Mouse (Mus musculus): ENCODE results near the gene Stau1. TPM values are rescaled to one million over a fixed set of nuclear protein-coding genes. Genes with fewer than 3 reads are reported as not detected.

Gene Stau1
- polyA plus RNA-seq, 1 experiment = 65.4 TPM

DNA sequence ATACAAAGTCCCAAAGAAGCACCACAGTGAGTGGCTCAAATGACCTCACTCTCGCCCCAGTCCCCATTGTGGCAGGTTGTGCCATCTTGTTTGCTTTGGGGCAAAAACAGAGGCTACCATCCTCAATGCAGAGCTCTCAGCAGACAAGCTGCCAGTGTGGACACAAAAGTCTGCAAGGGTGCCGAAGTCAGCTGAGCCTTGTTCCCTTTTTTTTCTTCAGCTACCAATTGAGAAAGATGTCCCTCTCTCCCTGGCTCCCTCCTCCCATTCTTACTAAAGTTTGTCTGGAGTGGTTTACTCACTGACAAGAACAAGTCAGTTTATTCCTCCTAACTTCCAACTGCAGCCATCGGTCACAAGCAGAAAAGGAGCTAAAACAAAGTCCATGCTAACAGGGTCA is 19.7 kb downstream of the Stau1 start:
- H3K4me3 ChIP-seq = no peak overlapping the region

GRCm38 (mm10) chr2:166974177-166974872 is 21.8 kb downstream of the Stau1 start:
- Histone ChIP-seq H3K79me2 (ENCODE audit: control insufficient read depth, insufficient read depth) (peaks cover 99% of the 10 kb centered on the region), H3K27me3 (ENCODE audit: control insufficient read depth, insufficient read depth, insufficient read length) (no peaks in the 10 kb centered on the region)

More for the DNA sequence above, 19.7 kb downstream of the Stau1 start:
- Histone ChIP-seq H3K27me3 (ENCODE audit: control insufficient read depth, insufficient read depth, insufficient read length) (no peaks in the 10 kb centered on the region), H3K36me3 (ENCODE audit: control insufficient read depth, insufficient read depth) (no peaks in the 10 kb centered on the region), H3K79me2 (ENCODE audit: control insufficient read depth, insufficient read depth) (peaks cover 96% of the 10 kb centered on the region), H3ac (ENCODE audit: control insufficient read depth, insufficient read length) (no peak overlapping the region), H3K4me2 (ENCODE audit: low read depth) (peak overlapping the region; percentile 70)
- TF ChIP-seq MAX (IDR thresholded peaks at IDR 0.05; ENCODE audit: low read depth) (no peak), TCF12 (IDR thresholded peaks at IDR 0.05; ENCODE audit: insufficient read depth, poor library complexity, severe bottlenecking) (no peak), E2F4 (IDR thresholded peaks at IDR 0.05; ENCODE audit: insufficient read depth) (no peak), MYOD1 (IDR thresholded peaks at IDR 0.05; ENCODE audit: control insufficient read depth in 1 of 3, insufficient read length in 2 of 3, low read depth in 2 of 3) (no peak)

GRCm38 (mm10) chr2:166973153-166973552 is 22.9 kb downstream of the Stau1 start:
- Histone ChIP-seq H3K36me3 (ENCODE audit: control insufficient read depth, insufficient read depth) (no peaks in the 10 kb centered on the region), H3K27me3 (ENCODE audit: control insufficient read depth, insufficient read depth, insufficient read length) (no peaks in the 10 kb centered on the region), H3ac (ENCODE audit: control insufficient read depth, insufficient read length) (no peak overlapping the region), H3K79me2 (ENCODE audit: control insufficient read depth, insufficient read depth) (peaks cover 98% of the 10 kb centered on the region), H3K4me2 (ENCODE audit: low read depth) (peak overlapping the region; percentile 20), H3K4me3 (no peak overlapping the region)
- TF ChIP-seq TCF3 (IDR thresholded peaks at IDR 0.05; ENCODE audit: insufficient read length, low read depth) (no peak), MYOD1 (IDR thresholded peaks at IDR 0.05; ENCODE audit: control insufficient read depth in 1 of 3, insufficient read length in 2 of 3, low read depth in 2 of 3) (no peak), POLR2AphosphoS2 (IDR thresholded peaks at IDR 0.05; ENCODE audit: insufficient read length, low read depth) (no peak), MYOG (IDR thresholded peaks at IDR 0.05; ENCODE audit: control insufficient read depth in 1 of 3, insufficient read depth in 1 of 3, insufficient read length in 2 of 3, low read depth in 2 of 3) (no peak), USF1 (IDR thresholded peaks at IDR 0.05; ENCODE audit: low read depth) (no peak), E2F4 (IDR thresholded peaks at IDR 0.05; ENCODE audit: insufficient read depth) (no peak)

More at GRCm38 (mm10) chr2:166974177-166974872, 21.8 kb downstream of the Stau1 start:
- no peak overlapping the region for H3ac ChIP-seq (ENCODE audit: control insufficient read depth, insufficient read length)
- H3K4me2 ChIP-seq (ENCODE audit: low read depth) = no peak overlapping the region
- no peak overlapping the region for H3K4me3 ChIP-seq
- no peak for TF ChIP-seq MYOD1 (IDR thresholded peaks at IDR 0.05; ENCODE audit: control insufficient read depth in 1 of 3, insufficient read length in 2 of 3, low read depth in 2 of 3)
- TF ChIP-seq REST (IDR thresholded peaks at IDR 0.05; ENCODE audit: insufficient read depth, insufficient read length) = no peak
- TF ChIP-seq POLR2AphosphoS2 (IDR thresholded peaks at IDR 0.05; ENCODE audit: insufficient read length, low read depth) = no peak
- no peak for TF ChIP-seq TCF12 (IDR thresholded peaks at IDR 0.05; ENCODE audit: insufficient read depth, poor library complexity, severe bottlenecking)
- no peak for TF ChIP-seq E2F4 (IDR thresholded peaks at IDR 0.05; ENCODE audit: insufficient read depth)
- no peak for TF ChIP-seq USF1 (IDR thresholded peaks at IDR 0.05; ENCODE audit: low read depth)
- TF ChIP-seq SRF (IDR thresholded peaks at IDR 0.05; ENCODE audit: control insufficient read depth, insufficient read length, low read depth) = no peak
- no peak for TF ChIP-seq POLR2A (IDR thresholded peaks at IDR 0.05; ENCODE audit: insufficient read length, low read depth)
- no peak for TF ChIP-seq MAX (IDR thresholded peaks at IDR 0.05; ENCODE audit: low read depth)
- TF ChIP-seq TCF3 (IDR thresholded peaks at IDR 0.05; ENCODE audit: insufficient read length, low read depth) = no peak
- TF ChIP-seq CEBPB (IDR thresholded peaks at IDR 0.05; ENCODE audit: insufficient read depth, poor library complexity, severe bottlenecking) = no peak
- TF ChIP-seq MYOG (IDR thresholded peaks at IDR 0.05; ENCODE audit: control insufficient read depth in 1 of 3, insufficient read depth in 1 of 3, insufficient read length in 2 of 3, low read depth in 2 of 3) = no peak
- H3K36me3 ChIP-seq (ENCODE audit: control insufficient read depth, insufficient read depth) = no peaks in the 10 kb centered on the region

DNA sequence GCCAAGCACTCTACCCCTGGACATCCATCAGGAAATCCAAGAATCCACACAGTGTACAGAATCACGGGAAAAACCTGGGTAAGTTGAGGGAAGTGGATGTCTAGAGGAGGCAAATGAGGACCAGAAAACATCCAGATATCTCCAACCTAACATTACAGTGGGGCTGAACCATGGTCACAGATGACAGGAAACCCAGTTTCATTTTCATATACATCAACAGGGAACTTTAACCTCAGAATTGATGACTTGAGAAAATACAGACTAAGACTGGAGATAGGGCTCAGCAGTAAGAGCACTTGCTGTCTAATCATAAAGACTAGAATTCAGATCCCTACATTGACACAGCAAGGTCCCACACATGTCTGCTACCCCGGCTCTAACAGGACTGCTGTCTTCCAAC is 31.3 kb downstream of the Stau1 start:
- no peak overlapping the region for H3K4me3 ChIP-seq
- H3K4me2 ChIP-seq (ENCODE audit: low read depth) = no peak overlapping the region
- TF ChIP-seq POLR2AphosphoS2 (IDR thresholded peaks at IDR 0.05; ENCODE audit: insufficient read length, low read depth) (no peak), REST (IDR thresholded peaks at IDR 0.05; ENCODE audit: insufficient read depth, insufficient read length) (no peak), CEBPB (IDR thresholded peaks at IDR 0.05; ENCODE audit: insufficient read depth, poor library complexity, severe bottlenecking) (no peak), TCF12 (IDR thresholded peaks at IDR 0.05; ENCODE audit: insufficient read depth, poor library complexity, severe bottlenecking) (no peak), USF1 (IDR thresholded peaks at IDR 0.05; ENCODE audit: low read depth) (no peak), SRF (IDR thresholded peaks at IDR 0.05; ENCODE audit: control insufficient read depth, insufficient read length, low read depth) (no peak), TCF3 (IDR thresholded peaks at IDR 0.05; ENCODE audit: insufficient read length, low read depth) (no peak)
- H3K79me2 ChIP-seq (ENCODE audit: control insufficient read depth, insufficient read depth) = peaks cover 62% of the 10 kb centered on the region
- no peak overlapping the region for H3ac ChIP-seq (ENCODE audit: control insufficient read depth, insufficient read length)
- peaks cover 3% of the 10 kb centered on the region for H3K36me3 ChIP-seq (ENCODE audit: control insufficient read depth, insufficient read depth)
- H3K27me3 ChIP-seq (ENCODE audit: control insufficient read depth, insufficient read depth, insufficient read length) = no peaks in the 10 kb centered on the region

DNA sequence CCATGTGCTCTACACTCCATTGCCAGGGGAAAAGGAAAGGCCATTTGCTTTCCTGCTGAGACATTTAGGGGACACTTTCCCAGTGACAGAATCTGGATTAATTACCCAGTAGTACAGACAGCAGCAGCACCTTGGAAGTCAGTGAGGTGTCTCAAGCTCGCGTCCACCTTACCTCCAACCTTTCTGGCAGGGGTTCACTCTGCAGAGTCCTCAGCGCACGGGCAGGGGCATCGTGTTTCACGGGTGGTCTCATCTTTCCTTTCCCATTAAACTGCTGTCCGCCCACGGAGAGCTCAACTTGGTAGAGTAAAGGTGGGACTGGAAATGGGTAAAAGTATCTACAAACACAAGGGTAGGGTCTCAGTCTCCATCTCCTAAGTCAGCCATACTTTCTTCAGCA is 32.8 kb downstream of the Stau1 start:
- Histone ChIP-seq H3K4me3 (no peak overlapping the region), H3ac (ENCODE audit: control insufficient read depth, insufficient read length) (no peak overlapping the region), H3K27me3 (ENCODE audit: control insufficient read depth, insufficient read depth, insufficient read length) (no peaks in the 10 kb centered on the region), H3K79me2 (ENCODE audit: control insufficient read depth, insufficient read depth) (peaks cover 48% of the 10 kb centered on the region), H3K4me2 (ENCODE audit: low read depth) (no peak overlapping the region), H3K36me3 (ENCODE audit: control insufficient read depth, insufficient read depth) (peaks cover 9% of the 10 kb centered on the region)
- TF ChIP-seq USF1 (IDR thresholded peaks at IDR 0.05; ENCODE audit: low read depth) (no peak), CEBPB (IDR thresholded peaks at IDR 0.05; ENCODE audit: insufficient read depth, poor library complexity, severe bottlenecking) (no peak)

Data from myocyte (in vitro differentiated cells).